Mouse (Mus musculus) small intestine, adult 2 months (tissue): Measurements from ENCODE around the gene Ust. TPM values are rescaled to one million over a fixed set of nuclear protein-coding genes. Genes with fewer than 3 reads are reported as not detected.

Source experiments
- H3K27ac ChIP-seq: fragments of 200-500 bp; 2 replicates; pipeline ENCODE4 v1.5.1; 2012; ENCODE audit warnings: low read depth, low read length, control low read depth, inconsistent platforms; ENCODE audit not compliant: insufficient read depth
- H3K27me3 ChIP-seq: fragments of 200-500 bp; 2 replicates; pipeline ENCODE4 v1.6.1; 2012; ENCODE audit warnings: mild to moderate bottlenecking, moderate library complexity, low read length, inconsistent platforms; ENCODE audit not compliant: control insufficient read depth, insufficient read depth
- H3K36me3 ChIP-seq: fragments of 200-500 bp; 2 replicates; pipeline ENCODE4 v1.6.1; 2012; ENCODE audit warnings: mild to moderate bottlenecking, low read length, control low read depth, inconsistent platforms; ENCODE audit not compliant: control insufficient read depth, insufficient read depth
- H3K4me1 ChIP-seq: fragments of 200-500 bp; 2 replicates; pipeline ENCODE4 v1.6.1; 2012; ENCODE audit warnings: low read length, inconsistent platforms, mixed read lengths; ENCODE audit not compliant: control insufficient read depth, insufficient read depth, insufficient read length
- H3K4me3 ChIP-seq: fragments of 200-500 bp; 2 replicates; pipeline ENCODE4 v1.5.1; 2012; ENCODE audit warnings: low read depth, mild to moderate bottlenecking, control low read depth, inconsistent platforms, low read length, moderate library complexity
- CTCF ChIP-seq: fragments of 200-500 bp; IDR thresholded peaks from 2 replicates; pipeline ENCODE4 v1.5.1; 2012; ENCODE audit warnings: low read depth, mild to moderate bottlenecking, control low read depth, inconsistent platforms, low read length, moderate library complexity, mixed read lengths; ENCODE audit not compliant: insufficient replicate concordance, insufficient read length; ENCODE audit errors: extremely low read depth
- POLR2A ChIP-seq: fragments of 200-500 bp; IDR thresholded peaks from 2 replicates; pipeline ENCODE4 v1.6.1; 2012; ENCODE audit warnings: low read depth, mild to moderate bottlenecking, control low read depth, inconsistent platforms, low read length, moderate library complexity
- WGBS: fragments of 180-500 bp; shearing (Covaris S2); methylation state at CpG from one replicate; pipeline ENCODE4 v1.1.7; 2018; 5-methylcytosine and 5-hydroxymethylcytosine counted together
- polyA plus RNA-seq: library from polyadenylated mRNA; depleted of rRNA; stranded (reverse); fragments of >200 nt; gene quantifications from 2 replicates; pipeline ENCODE4 v1.2.3, GENCODE M21; 2012

The Ust gene
- polyA plus RNA-seq, 1 experiment: 0.33 TPM

GRCm38 (mm10) chr10:8233148-8233901 lies 285.3 kb downstream of the Ust start:
- Histone ChIP-seq H3K27me3 (no peaks in the 10 kb centered on the region), H3K4me3 (no peak overlapping the region), H3K36me3 (no peaks in the 10 kb centered on the region), H3K27ac (no peak overlapping the region), H3K4me1 (no peaks in the 10 kb centered on the region)
- TF ChIP-seq POLR2A: no peak
- no peak for TF ChIP-seq CTCF
- 89% methylated on average over 8 of the region's 8 CpGs for WGBS

DNA sequence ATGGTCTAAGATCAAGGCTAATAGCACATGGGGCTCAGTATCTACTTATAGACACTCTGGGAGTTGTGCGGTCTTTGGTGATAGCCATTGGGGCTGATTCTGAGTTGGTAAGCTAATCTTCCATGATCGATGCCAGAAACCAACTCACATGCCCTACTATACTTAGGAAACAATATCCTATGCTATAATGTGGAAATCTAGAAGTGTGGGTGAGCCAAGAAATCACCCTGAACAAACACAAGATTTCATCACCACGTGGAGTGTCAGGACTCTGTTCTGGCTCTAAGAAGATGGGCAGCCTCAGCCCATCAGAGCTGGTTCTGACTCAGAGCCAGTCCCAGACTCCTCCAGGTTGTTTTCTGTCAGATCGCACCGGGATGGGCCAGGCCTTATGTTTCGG lies 286.1 kb downstream of the Ust start:
- Histone ChIP-seq H3K4me1 (no peaks in the 10 kb centered on the region), H3K27me3 (no peaks in the 10 kb centered on the region), H3K27ac (no peak overlapping the region), H3K4me3 (no peak overlapping the region), H3K36me3 (no peaks in the 10 kb centered on the region)
- 84% methylated on average over 6 of the region's 6 CpGs for WGBS
- no peak for TF ChIP-seq POLR2A
- TF ChIP-seq CTCF: no peak

DNA sequence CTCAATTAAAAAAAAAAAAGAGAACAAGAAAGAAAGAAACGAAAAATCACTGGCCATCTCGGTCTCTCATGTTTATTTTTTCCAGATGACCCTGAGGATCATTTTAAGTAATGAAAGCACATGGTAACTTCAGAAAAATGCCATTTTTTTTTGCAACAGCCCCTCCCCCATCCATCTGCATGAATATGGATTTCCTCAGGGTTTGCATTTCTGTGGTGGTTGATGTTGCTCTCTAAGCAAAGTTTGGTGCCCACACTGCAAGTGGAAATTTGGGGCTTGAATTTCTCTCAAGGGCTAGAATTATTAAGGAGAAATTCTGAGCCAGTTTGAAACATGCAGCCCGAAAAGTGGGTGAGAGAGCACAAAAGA lies 290.3 kb downstream of the Ust start:
- no peaks in the 10 kb centered on the region for H3K27me3 ChIP-seq
- no peak for TF ChIP-seq POLR2A
- no peak overlapping the region for H3K27ac ChIP-seq
- 93% methylated on average over 3 of the region's 3 CpGs for WGBS
- H3K4me1 ChIP-seq: peaks cover 3% of the 10 kb centered on the region; the same call in 1 of the 2 replicates
- H3K4me3 ChIP-seq: no peak overlapping the region
- no peaks in the 10 kb centered on the region for H3K36me3 ChIP-seq

DNA sequence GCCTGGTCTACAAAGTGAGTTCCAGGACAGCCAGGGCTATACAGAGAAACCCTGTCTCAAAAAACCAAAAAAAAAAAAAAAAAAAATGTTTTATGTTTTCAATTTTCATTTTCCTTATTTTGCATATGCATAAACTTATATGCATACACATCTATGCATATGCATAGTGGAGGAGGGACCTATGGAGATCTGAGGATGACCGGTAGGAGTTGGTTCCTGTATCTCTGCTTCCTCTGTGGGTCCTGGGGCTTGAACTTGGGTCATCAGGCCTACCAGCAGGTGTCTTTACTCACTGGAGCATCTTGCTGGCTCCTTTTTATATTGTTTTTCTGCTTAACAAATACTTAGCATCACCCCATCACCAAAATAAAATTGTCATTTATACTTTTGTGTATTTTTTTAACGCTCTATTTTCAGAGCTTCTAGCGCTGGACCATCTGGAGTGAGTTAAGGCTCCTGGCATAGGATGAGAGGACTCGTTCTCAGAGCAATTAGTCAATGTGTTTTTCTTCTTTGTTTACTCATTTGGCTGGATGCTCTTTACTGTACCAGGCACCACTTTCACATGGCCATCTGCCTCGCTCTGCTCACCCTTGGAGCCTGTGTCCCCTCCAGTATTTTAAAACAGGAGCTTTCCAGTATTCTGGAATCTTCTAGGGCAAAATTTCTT lies 290.8 kb downstream of the Ust start:
- 69% methylated on average over 5 of the region's 5 CpGs for WGBS
- Histone ChIP-seq H3K4me3 (no peak overlapping the region), H3K27me3 (no peaks in the 10 kb centered on the region), H3K4me1 (peaks cover 3% of the 10 kb centered on the region; the same call in 1 of the 2 replicates), H3K27ac (no peak overlapping the region), H3K36me3 (no peaks in the 10 kb centered on the region)
- TF ChIP-seq POLR2A (no peak), CTCF (no peak)

- TF ChIP-seq CTCF: no peak
- TF ChIP-seq POLR2A: no peak
- 31% methylated on average over 3 of the region's 3 CpGs for WGBS
- no peaks in the 10 kb centered on the region for H3K27me3 ChIP-seq
These were observed 292.0 kb downstream of the Ust start for GRCm38 (mm10) chr10:8226650-8227049.

DNA sequence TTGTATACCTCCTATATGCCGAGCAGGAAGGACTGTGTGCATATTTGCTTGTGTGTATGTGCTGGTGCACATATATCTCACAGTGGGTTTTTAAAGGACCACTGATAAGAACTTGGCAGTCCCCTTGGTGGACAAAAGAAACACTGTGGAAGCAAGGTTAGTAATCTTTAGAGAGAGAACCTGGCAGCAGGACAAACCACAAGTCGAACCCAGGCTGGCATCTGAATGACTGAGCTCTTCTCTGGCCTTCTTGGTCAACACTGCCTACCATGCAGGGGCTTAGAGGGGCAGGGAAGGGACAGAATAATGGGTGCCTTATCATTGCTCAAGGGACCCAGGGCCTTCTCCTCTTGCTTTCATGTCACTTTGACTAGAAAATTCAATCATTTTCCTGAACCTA lies 294.0 kb downstream of the Ust start:
- H3K27me3 ChIP-seq: no peaks in the 10 kb centered on the region
- no peaks in the 10 kb centered on the region for H3K36me3 ChIP-seq
- peaks cover 3% of the 10 kb centered on the region; the same call in 1 of the 2 replicates for H3K4me1 ChIP-seq
- no peak overlapping the region for H3K27ac ChIP-seq
- WGBS: 29% methylated on average over 2 of the region's 2 CpGs
- no peak overlapping the region for H3K4me3 ChIP-seq
- TF ChIP-seq POLR2A (no peak), CTCF (no peak)

More at GRCm38 (mm10) chr10:8226650-8227049, 292.0 kb downstream of the Ust start:
- no peak overlapping the region for H3K4me3 ChIP-seq
- no peaks in the 10 kb centered on the region for H3K36me3 ChIP-seq
- H3K4me1 ChIP-seq: peaks cover 3% of the 10 kb centered on the region; the same call in 1 of the 2 replicates
- no peak overlapping the region for H3K27ac ChIP-seq

DNA sequence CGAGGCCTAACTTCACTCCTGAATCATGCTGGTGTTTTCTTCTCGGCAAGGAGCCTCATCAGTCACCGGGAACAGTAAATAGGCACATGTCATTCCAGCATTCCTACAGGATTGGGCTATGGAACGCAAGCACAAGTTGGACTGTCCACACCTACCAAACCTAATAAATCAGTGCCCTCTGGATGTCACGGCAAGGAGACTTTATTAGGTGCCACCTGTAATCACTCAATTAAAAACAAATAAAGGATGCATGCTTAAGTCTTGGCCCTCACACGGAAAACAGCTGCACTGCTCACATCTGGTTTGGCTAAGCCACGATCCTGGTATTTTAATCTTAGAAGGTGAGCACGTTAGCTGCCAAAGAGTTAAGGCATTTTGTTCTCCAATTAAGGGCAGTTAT lies 294.6 kb downstream of the Ust start:
- Histone ChIP-seq H3K4me1 (peaks cover 3% of the 10 kb centered on the region; the same call in 1 of the 2 replicates), H3K4me3 (no peak overlapping the region), H3K27ac (no peak overlapping the region), H3K36me3 (no peaks in the 10 kb centered on the region), H3K27me3 (no peaks in the 10 kb centered on the region)
- TF ChIP-seq POLR2A (no peak), CTCF (no peak)
- 49% methylated on average over 8 of the region's 8 CpGs for WGBS
